Mouse (Mus musculus) layer of hippocampus, adult 8-10 months (tissue): Measurements from ENCODE around the gene Metrn. TPM values are rescaled to one million over a fixed set of nuclear protein-coding genes. Genes with fewer than 3 reads are reported as not detected.

Experiments used
- DNase-seq, 2 experiments: peaks; one replicate each; pipeline ENCODE4 v3.0.0; 2022; ENCODE audit warnings: low spot score in 2 of 2
- total RNA-seq, 4 experiments: library from RNA; stranded (reverse); gene quantifications; 2 replicates each; pipeline ENCODE4 v1.2.4; 2022

Metrn gene
- 10 to 100 TPM; 66.8 to 93.2 (median 84.5) TPM for total RNA-seq

- peak in 1 of 2 experiments; percentile 64 for DNase-seq
Observed at GRCm38 (mm10) chr17:25796951-25797369, at the start of gene Metrn. Gene Metrn, minus strand, starts transcription at chr17:25797136.

DNA sequence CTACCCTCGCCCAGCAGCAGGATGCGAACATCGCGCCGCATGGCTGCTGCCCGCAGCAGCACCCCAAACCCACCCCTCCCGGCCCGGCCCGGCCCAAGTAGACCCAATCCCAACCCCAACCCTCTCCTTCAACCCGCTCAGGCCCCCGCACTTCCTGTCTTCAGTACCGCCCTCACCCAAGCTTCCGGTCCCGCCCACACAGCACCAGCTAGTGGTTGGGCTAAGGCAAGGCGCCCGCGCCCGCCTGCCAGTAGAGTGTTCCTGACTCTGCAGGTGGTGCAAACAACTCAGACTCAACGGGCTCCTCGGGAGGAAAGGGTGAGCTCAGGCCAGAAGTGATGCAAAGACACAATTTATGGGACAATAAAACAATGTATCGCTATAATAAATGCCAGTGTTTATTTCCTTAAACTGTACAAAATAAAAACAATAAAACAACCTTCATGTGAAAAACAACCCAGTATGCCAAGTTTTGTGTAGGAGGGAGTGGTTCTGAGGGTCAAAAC lies 47.5 kb upstream of the Metrn start, which contains the start of gene Rhot2:
TSS of gene Rhot2 (minus strand) at position 456 of the 506 bp plus-strand sequence.
- peak; percentile 92 to 94 for DNase-seq

DNA sequence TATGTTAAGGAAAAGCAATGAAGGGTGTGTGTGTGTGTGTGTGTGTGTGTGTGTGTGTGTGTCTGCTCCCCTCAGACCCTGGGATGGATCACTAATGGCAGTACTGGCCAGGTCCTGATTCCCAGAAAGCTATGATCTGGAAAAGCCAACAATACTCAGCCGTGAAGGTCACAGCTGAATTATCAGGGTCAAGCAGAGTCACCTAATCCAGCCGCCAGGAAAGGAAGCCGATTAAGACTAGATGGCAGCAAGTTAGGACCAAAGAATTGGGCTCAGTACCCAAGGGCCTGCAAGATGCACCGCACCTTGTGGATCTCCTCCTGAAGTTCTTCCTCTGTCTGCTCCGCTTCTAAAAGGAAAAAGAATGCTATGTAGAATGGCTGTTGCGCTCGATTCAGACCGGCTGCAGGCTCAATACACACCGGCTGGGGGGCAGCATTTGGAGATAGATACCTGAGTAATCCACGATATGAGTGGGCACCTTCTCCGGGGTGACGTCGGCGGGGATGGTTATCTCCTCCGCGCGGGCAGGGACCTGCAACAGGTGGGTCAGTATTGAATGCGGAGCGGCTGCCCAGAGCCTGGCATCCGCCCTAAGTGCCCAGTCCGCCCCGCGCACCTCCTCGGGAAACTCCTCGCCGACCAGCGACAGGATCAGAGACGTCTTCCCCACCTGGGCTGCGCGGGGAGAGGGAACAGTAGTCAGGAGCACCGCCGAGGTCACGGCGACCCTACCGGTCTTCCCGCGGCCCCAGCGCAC lies 46.9 kb upstream of the Metrn start:
- DNase-seq, result no peak

DNA sequence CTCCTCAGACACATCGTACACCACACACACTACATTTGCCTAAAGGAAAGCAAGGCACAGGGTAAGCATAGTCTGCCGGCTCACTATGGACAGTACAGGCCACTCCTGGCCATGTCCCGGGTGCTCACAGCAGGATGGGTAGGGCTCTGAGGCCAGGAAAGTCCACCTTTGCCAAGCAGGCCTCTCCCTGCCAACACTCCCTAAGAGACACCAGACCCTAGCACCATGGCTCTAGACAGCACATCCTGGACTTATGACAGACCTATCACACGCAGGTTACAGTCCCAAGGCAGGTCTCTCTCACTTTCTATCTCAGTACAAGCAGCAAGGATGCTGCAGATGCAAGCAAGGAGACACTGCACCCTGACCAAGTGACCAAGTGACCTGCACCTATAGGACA lies 46.2 kb upstream of the Metrn start:
- DNase-seq, result no peak

GRCm38 (mm10) chr17:25842509-25842908 lies 45.6 kb upstream of the Metrn start:
- DNase-seq, result no peak

DNA sequence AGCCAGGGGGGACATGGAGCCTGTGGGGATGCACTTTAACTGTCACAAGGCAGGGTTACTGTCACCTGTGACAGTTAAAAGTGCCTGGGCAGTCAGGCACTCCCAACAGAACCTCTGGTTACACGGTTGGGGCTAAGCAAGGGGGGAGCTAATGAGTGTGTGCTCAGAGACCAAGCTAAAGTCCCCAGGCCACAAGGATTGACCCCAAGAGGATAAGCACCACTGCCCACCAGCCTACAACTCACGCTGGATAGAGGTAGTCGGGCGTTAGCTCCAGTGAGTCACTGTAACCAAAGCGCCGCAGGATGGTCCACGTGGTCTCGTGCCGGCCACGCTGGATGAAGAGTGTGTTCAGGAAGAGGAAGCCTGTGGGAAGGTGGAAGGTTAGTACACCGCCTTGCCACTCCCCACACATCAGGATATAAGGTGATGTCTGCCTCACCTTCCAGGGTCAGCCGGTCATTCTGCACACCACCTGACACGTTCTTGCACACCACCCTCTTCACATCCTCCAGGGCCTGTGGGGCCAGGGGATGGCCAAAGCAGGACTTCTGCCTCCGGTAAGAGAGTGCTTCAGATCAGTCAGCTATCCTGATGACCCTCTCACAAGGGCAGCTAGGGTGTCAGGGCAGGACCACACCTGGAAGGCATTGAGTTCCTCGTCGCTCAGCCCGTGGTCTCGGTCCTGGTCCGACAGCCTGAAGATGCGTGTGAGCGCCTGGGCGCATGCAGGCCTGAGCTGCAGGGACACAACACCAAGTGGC lies 44.4 kb upstream of the Metrn start, which contains the start of gene Gm20683:
TSS of gene Gm20683 (minus strand) at position 647 of the 764 bp plus-strand sequence.
- no peak for DNase-seq

DNA sequence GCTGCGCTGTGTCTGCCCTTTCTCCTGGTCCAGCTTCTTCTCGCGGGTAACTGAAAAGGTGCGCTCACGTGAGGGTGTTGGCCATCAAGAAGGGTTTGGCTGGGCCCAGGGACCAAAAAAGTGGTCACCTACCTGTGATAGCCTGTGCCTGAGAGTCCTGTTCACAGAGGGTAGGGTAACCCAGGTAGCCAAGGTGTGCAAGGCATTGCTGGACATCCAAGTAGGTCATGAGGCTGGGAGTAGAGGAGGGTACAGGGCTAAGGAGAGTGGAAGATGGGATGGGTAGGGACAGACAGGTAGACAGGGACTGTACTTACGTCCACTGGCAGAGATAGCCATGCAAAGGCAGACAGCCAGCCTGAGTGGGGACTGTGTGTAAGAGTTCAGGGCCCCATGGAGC lies 43.6 kb upstream of the Metrn start:
- no peak for DNase-seq

- no peak for DNase-seq
Observed at GRCm38 (mm10) chr17:25839455-25840235, 42.7 kb upstream of the Metrn start.

DNA sequence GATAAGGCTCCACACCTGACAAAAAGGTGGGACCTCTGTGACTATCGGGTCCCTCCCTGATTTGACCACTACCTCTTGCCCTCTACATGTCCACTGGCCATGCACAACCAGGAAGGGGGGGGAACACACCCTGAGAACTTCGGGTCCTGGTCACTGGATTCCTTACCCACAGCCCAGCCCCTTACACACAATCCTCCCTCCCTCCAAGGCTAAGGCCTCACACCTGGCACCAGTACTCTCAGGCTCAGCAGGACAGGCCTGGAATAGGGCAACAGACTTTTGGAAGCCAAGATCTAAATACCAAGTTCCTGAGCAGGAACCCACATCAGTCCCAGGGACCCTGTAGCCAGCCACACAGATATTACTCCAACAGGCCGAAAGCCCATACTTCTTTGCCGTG lies 42.0 kb upstream of the Metrn start:
- DNase-seq, result no peak

DNA sequence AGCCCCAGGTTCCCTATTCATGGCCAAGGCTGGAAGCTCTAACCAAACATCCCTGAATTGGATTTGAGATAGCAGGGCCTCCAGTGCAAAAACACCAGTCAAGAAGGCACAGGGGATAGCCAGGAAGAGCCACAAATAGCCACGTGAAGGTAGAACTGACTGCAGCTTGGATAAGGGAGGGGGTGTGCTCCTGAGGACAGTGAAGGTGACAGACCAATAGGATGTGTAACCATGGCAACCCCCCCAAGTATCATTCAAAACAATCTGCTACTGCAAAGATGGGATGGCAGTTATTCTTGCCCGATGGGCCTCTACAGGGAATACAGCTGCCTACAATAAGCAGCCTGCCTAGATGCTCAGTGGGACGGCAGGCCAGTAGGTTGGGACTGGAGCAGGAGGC lies 40.6 kb upstream of the Metrn start:
- no peak for DNase-seq

DNA sequence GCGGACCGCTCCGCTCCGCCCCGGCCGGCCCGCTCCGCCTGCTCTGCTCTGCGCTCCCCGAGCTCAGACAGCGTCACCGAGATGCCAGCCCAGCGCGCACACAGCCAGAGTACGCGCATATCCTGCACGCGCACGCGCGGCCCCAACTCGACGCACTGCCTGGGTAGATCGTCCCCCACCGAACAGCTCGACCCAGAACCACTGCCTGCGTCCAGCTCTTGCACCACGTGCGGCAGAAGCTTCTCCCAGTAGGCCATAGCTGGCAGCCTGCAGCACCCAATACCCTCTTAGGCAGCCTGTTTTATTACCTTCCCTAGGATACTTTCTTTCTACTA lies 40.1 kb upstream of the Metrn start, which contains the start of gene Rhbdl1:
TSS of gene Rhbdl1 (minus strand) at position 220 of the 335 bp plus-strand sequence.
- peak; percentile 79 to 85 for DNase-seq

- peak in 1 of 2 experiments; percentile 53 for DNase-seq
Observed at GRCm38 (mm10) chr17:25836397-25837075, 39.6 kb upstream of the Metrn start.

- no peak for DNase-seq
Observed at GRCm38 (mm10) chr17:25835816-25836215, 38.9 kb upstream of the Metrn start.

DNA sequence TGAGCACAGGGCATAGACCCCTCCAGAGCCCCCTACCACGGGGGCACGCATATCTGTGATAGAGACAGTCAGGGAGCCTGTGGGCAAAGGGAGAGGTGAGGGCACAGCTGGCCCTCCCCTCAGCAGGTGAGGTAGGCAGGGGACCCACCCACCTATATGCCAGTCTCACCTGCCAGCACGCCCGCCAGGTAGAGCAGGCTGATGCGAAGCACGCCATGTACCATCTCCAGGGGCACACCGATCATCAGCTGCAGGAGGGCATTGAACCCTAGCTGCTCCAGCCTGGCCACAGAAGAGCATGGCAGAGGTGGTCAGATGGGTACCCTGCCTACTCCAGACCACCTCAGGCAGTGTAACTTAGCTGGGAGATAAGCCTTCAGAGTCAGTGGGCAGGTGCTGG lies 38.4 kb upstream of the Metrn start:
- no peak for DNase-seq

DNA sequence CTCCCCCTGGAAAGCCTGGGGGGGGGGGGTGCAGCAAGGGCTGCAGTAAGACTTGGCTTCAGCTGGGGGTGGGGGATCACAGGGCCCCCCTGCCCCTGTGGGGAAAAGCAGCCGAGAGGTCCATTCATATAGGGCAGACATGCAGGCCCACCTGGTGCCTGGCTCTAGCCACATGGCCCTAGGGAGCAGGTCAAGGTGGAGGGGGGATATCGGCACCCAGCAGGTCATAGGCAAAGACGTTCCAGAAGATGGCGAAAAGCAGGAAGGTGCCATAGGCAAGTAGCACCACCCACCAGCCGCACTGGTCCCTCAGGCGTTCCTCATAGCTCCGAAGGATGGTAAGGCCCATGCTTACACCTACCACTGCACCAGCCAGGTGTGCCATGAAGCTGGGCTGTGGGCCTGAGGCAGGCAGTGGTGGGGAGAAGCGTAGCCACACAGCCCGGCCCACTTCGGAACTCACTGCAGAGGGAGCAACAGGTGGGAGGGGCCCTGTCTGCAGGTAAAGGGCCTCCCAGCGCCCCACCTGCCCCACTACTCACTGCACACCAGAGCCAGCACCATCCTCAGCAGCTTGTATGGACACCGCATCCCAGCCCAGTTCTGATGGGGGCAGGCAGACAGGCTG lies 37.8 kb upstream of the Metrn start:
- DNase-seq, result no peak

GRCm38 (mm10) chr17:25833961-25834594 lies 37.1 kb upstream of the Metrn start:
- no peak for DNase-seq

- peak; percentile 85 to 87 for DNase-seq
Observed at GRCm38 (mm10) chr17:25833291-25833663, 36.3 kb upstream of the Metrn start, which contains the start of gene Stub1. Gene Stub1, minus strand, starts transcription at chr17:25833404.

GRCm38 (mm10) chr17:25832436-25833290 lies 35.7 kb upstream of the Metrn start:
- DNase-seq, result peak; percentile 98 to 99
